Mouse (Mus musculus): ENCODE measurements at regions not wholly inside any gene's neighbourhood (a gene's known extent, or its start where the extent isn't known, plus 50 kb on each side); places are given as distances from the start of the nearest gene placed in this dataset.
"Not testable (repeated sequence)": the region's sequence is repeated elsewhere in the genome, so short reads cannot be mapped to it uniquely, and the experiment has no call there.

DNA sequence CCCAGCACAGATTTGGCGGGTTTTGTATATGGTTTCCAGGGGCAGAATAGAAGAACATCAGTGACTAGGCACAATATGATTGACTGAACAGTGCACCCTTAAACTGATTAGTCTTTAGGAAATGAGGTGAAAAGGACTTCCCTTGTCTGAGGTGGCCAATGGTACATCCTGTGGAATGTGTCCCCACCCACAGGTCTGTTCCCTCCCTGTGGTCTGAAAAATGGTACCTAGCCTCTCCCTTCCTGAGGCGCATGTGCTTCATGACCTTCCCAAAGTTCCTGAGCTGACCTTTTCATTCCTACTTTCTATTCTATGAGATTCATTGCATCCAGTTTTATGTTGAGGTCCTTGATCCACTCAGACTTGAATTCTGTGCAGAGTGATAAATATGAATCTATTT lies 76.0 kb downstream of the Zfp97 start:
- CTCF ChIA-PET; ATAC-seq; DNase-seq (ENCODE audit: low read depth, low spot score); POLR2A ChIA-PET; H3K27me3 ChIP-seq: not testable (repeated sequence)
- in situ Hi-C loops (cut with MboI; ENCODE audit: low pct_unique_long_range_greater_than_20kb) = loop anchor here (25.0 kb wide), 1 partner anchor 115 kb away; no protein-coding TSS in a partner anchor

DNA sequence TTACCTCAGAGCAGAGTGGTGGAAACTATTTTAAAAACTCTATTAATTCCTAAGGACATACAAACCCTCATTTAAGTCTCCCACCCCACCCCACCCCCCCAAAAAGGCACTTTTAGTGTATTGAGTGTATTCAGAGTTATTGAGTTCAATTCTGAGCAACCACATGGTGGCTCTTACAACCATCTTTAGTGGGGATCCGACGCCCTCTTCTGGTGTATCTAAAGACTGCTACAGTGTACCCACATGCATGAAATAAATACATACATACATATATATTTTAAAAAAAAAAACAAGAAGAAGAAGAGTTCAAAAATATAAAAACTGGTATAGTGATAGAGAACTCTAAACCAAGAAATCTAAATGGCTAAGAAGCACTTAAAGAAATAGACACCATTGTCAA lies 107.9 kb downstream of the Zfp97 start:
- DNase-seq (ENCODE audit: low read depth, low spot score) (no peak), ATAC-seq (no peak)
- in situ Hi-C loops (cut with MboI; ENCODE audit: low pct_unique_long_range_greater_than_20kb) = loop anchor here (5.0 kb wide), 1 partner anchor 237 kb away; no protein-coding TSS in a partner anchor
- CTCF ChIA-PET = no interaction called here
- H3K27me3 ChIP-seq = no peaks in the 10 kb centered on the region
- POLR2A ChIA-PET = no interaction called here
- no peak for TF ChIP-seq CTCF (IDR thresholded peaks at IDR 0.05)

DNA sequence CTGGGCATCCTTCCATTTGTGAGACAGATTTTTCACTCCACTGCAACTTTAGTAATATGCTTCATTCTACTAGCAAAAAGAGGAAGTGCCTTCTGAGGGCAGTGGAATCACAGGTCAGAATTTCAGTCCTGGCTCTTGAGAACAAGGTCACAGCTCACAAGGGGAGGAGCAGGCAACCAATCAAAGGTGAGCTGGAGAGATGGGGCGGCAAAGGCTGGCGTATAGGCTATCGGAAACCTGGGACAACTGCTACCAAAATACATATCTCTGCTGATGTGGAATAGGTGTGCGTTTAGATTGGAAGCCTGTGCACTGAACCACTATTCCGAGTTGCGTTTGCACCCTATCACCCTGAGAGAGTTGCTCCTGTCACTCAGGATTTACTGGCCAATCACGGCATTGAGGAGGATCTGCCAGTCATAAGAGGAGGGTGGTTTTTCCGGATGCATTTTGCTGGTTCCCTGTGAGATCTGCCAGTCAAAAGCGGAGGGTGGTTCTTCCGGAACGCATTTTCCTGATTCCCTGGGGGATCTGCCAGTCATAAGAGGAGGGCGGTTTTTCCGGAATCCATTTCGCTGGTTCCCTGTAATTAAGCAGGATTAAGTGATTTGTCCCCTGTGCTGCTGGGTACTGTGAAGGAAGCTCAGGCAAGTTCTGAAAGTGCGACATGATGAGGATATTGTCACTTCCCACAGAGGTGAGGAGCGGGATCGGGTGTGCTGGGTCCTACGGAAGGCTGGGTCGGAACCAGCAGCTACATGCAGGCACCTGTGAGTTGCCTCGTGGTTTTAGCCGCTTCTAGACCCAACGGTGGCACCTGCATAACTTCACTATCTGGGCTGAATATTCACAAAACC lies 113.3 kb downstream of the Zfp97 start:
- POLR2A ChIA-PET = not testable (repeated sequence)

DNA sequence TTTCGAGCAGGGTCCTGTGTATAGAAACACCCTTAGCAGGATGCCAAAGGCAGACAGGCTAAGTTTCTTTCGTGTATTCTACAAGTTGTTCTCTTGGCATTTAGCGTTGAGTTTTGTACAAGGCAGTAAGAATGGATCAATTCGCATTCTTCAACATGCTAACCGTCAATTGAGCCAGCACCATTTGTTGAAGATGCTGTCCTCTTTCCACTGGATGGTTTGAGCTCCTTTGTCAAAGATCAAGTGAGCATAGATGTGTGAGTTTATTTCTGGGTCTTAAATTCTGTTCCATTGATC lies 113.9 kb downstream of the Zfp97 start:
- POLR2A ChIA-PET; ATAC-seq; CTCF ChIA-PET; H3K27me3 ChIP-seq; in situ Hi-C loops (cut with MboI; ENCODE audit: low pct_unique_long_range_greater_than_20kb): not testable (repeated sequence)
- DNase-seq (ENCODE audit: low read depth, low spot score) = peak; percentile 0

More for the DNA sequence above, 113.3 kb downstream of the Zfp97 start:
- CTCF ChIA-PET; in situ Hi-C loops (cut with MboI; ENCODE audit: low pct_unique_long_range_greater_than_20kb); H3K27me3 ChIP-seq: not testable (repeated sequence)
- DNase-seq (ENCODE audit: low read depth, low spot score) (peak; percentile 87), ATAC-seq (peak; percentile 100)
